Mouse (Mus musculus) ES-E14 (cell line): Measurements from ENCODE around the gene Eif5.

Experiments
- CHD2 ChIP-seq: IDR thresholded peaks from 2 replicates; pipeline ENCODE4 v1.6.1; 2014; ENCODE audit warnings: mild to moderate bottlenecking, low read depth, low read length, inconsistent platforms
- HCFC1 ChIP-seq: IDR thresholded peaks from 2 replicates; pipeline ENCODE4 v1.6.1; 2012; ENCODE audit warnings: low read length, inconsistent platforms, borderline replicate concordance; ENCODE audit not compliant: insufficient read depth
- MAFK ChIP-seq: IDR thresholded peaks from 2 replicates; pipeline ENCODE4 v1.6.1; 2014; ENCODE audit warnings: mild to moderate bottlenecking, low read depth, low read length, inconsistent platforms; ENCODE audit not compliant: insufficient read depth
- ZC3H11A ChIP-seq: IDR thresholded peaks from 2 replicates; pipeline ENCODE4 v1.6.1; 2012; ENCODE audit warnings: low read depth, mild to moderate bottlenecking, inconsistent platforms, low read length, borderline replicate concordance

- TF ChIP-seq MAFK (no peak), HCFC1 (no peak), CHD2 (no peak), ZC3H11A (no peak)
Observed at GRCm38 (mm10) chr12:111583058-111583457, 45.2 kb downstream of the Eif5 start.
